Mouse (Mus musculus) liver, embryonic 13.5 days (tissue): ENCODE results near the gene Ankrd12. TPM values are rescaled to one million over a fixed set of nuclear protein-coding genes. Genes with fewer than 3 reads are reported as not detected.

Source experiments
- ATAC-seq: fragments of 200-750 bp; cut with Nextera tagmentation; 2 replicates; pipeline ENCODE4 v1.8.0; 2017; ENCODE audit warnings: low read depth, mild to moderate bottlenecking, moderate number of reproducible peaks, moderate library complexity
- DNase-seq: peaks from one replicate; pipeline ENCODE4 v3.0.0; 2022
- H3K27ac ChIP-seq: fragments of 300-500 bp; sonication (generic); 2 replicates; pipeline ENCODE4 v1.5.1; 2015; ENCODE audit warnings: moderate library complexity, mild to moderate bottlenecking, inconsistent platforms
- H3K27me3 ChIP-seq: fragments of 300-500 bp; sonication (generic); 2 replicates; pipeline ENCODE4 v1.6.1; 2015; ENCODE audit warnings: mild to moderate bottlenecking, inconsistent platforms
- H3K36me3 ChIP-seq: fragments of 300-500 bp; sonication (generic); 2 replicates; pipeline ENCODE4 v1.6.1; 2015; ENCODE audit warnings: mild to moderate bottlenecking, inconsistent platforms
- H3K4me1 ChIP-seq: fragments of 300-500 bp; sonication (generic); replicated peaks from 2 replicates; pipeline ENCODE4 v1.6.1; 2015; ENCODE audit warnings: inconsistent platforms
- H3K4me2 ChIP-seq: fragments of 300-500 bp; sonication (generic); 2 replicates; pipeline ENCODE4 v1.6.1; 2015; ENCODE audit warnings: inconsistent platforms, mild to moderate bottlenecking, moderate library complexity
- H3K4me3 ChIP-seq: fragments of 300-500 bp; sonication (generic); replicated peaks from 2 replicates; pipeline ENCODE4 v1.5.1; 2015; ENCODE audit warnings: mild to moderate bottlenecking, inconsistent platforms
- H3K9ac ChIP-seq: fragments of 300-500 bp; sonication (generic); 2 replicates; pipeline ENCODE4 v1.6.1; 2015; ENCODE audit warnings: mild to moderate bottlenecking, inconsistent platforms
- H3K9me3 ChIP-seq: fragments of 300-500 bp; sonication (generic); replicated peaks from 2 replicates; pipeline ENCODE4 v1.6.1; 2016; ENCODE audit warnings: inconsistent platforms
- WGBS: fragments of 180-500 bp; shearing (Covaris S2); methylation state at CpG from one replicate; pipeline ENCODE4 v1.1.7; 2015; ENCODE audit not compliant: insufficient replicate concordance; 5-methylcytosine and 5-hydroxymethylcytosine counted together
- polyA plus RNA-seq: library from polyadenylated mRNA; unstranded; fragments of >200 nt; fragmentation: Nextera tagmentation; extraction: Ambion mirVana; gene quantifications from 2 replicates; pipeline ENCODE4 v1.2.1, GENCODE M21; 2015

Ankrd12 gene
- polyA plus RNA-seq, 1 experiment from 2014 or later = 6.1 TPM

DNA sequence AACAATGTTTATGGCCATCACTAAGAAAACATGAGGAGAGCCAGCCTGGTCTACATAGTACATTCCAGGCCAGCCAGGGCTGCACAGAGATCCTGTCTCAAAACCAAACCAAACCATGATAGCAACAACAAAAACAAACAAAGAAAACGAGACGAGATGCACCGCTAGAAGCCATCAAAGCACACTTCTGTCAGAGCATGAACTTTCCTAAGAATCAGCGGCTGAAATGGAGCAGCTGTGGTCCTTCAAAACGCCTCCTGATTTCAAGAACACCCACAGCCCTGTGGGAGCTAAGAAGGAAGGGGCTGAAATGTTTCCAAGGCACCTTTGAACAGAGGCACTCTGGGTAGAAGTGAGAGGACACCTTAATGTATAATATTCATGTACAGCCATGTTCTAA is 152.7 kb downstream of the Ankrd12 start:
- H3K27me3 ChIP-seq = no peaks in the 10 kb centered on the region
- no peaks in the 10 kb centered on the region for H3K9me3 ChIP-seq
- 73% methylated on average over 5 of the region's 5 CpGs for WGBS
- DNase-seq (no peak), ATAC-seq (no peak)
- peaks cover 42% of the 10 kb centered on the region for H3K36me3 ChIP-seq
- peaks cover 13% of the 10 kb centered on the region for H3K4me1 ChIP-seq
- no peak overlapping the region for H3K9ac ChIP-seq
- H3K27ac ChIP-seq = no peak overlapping the region; the same call in 1 of the 2 replicates
- H3K4me3 ChIP-seq = no peak overlapping the region
- no peak overlapping the region for H3K4me2 ChIP-seq

DNA sequence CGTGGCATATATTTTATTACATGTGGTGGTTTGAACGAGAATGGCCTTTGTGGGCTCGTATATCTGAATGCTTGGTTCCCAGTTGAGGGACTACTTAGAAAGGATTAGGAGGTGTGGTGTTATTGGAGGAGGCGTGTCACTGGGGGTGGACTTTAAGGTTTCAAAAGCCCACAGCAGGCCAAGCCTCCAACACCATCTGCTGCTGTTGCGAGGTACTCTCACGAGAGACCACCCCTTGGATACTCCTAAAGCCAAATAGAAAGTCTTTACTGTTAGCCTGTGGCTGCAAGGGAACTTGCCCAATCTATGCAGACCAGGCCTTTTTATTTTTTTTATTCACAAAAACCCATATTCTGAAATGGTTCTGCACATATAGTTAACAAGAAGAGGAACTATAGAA is 154.9 kb downstream of the Ankrd12 start:
- DNase-seq = no peak
- H3K4me3 ChIP-seq = no peak overlapping the region
- no peak overlapping the region for H3K4me2 ChIP-seq
- H3K9ac ChIP-seq = no peak overlapping the region
- H3K9me3 ChIP-seq = no peaks in the 10 kb centered on the region
- H3K4me1 ChIP-seq = peaks cover 18% of the 10 kb centered on the region
- 79% methylated on average over 6 of the region's 6 CpGs for WGBS
- no peaks in the 10 kb centered on the region for H3K27me3 ChIP-seq
- H3K27ac ChIP-seq = no peak overlapping the region
- ATAC-seq = no peak
- peaks cover 37% of the 10 kb centered on the region for H3K36me3 ChIP-seq

DNA sequence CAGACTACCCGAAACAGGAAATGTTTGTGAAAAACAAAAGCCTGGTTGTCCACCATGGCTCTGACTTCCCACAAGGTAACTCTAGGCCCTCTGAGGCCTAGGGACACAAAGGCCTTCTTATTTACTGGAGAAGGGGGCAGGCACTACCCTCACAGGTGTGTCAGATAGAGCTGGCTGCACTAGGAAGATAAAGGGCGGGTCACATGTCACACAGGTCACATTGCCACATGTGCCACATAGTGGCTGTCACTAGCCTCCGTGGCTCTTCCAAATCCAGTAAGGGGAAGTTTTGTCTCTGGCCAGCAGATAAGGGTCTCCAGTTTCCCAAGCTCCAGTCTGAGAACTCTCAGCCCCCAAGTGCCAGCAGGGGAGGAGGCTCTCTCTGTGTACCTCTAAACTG is 157.7 kb downstream of the Ankrd12 start:
- ATAC-seq = peak; percentile 87
- Histone ChIP-seq H3K9ac (peak overlapping the region; percentile 42; the same call in 1 of the 2 replicates), H3K27me3 (no peaks in the 10 kb centered on the region), H3K4me3 (no peak overlapping the region), H3K27ac (peak overlapping the region; percentile 25; the same call in 1 of the 2 replicates), H3K4me2 (0 out of 2 replicates have a peak overlapping the region, but pooled peaks have one; percentile 11), H3K36me3 (peaks cover 18% of the 10 kb centered on the region), H3K9me3 (no peaks in the 10 kb centered on the region), H3K4me1 (peaks cover 18% of the 10 kb centered on the region)
- peak; percentile 55 for DNase-seq
- WGBS = 31% methylated on average over 3 of the region's 3 CpGs

DNA sequence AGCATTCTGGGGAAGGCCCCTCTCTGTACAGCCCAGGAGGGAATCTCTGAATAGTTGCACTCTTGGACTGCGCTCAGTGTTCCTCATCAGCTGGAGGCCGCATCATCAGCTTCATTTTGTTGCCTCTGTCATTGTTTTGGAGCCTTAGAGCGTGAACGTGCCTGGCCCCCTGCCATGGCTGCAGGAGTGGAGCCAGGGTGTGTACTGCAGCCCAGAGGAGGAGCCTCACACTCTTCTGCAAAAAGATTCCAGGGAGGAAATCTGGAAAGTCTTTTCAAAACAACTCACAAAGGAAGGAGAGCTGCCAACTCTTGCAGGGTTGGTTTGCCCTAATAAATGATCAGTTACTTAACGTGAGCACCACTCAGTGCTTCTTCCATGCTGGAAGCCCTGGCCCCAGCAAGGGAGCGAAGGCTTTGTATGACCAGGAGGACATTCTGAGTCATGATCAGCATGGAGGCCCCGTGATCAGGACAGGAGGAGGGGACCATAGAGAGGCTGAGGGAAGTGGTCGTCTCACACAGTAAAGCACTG is 160.7 kb downstream of the Ankrd12 start:
- H3K27ac ChIP-seq = no peak overlapping the region
- H3K9ac ChIP-seq = no peak overlapping the region
- H3K4me1 ChIP-seq = peaks cover 18% of the 10 kb centered on the region
- H3K4me2 ChIP-seq = no peak overlapping the region
- no peaks in the 10 kb centered on the region for H3K36me3 ChIP-seq
- H3K4me3 ChIP-seq = no peak overlapping the region
- DNase-seq = no peak
- H3K27me3 ChIP-seq = no peaks in the 10 kb centered on the region
- H3K9me3 ChIP-seq = no peaks in the 10 kb centered on the region
- 61% methylated on average over 8 of the region's 8 CpGs for WGBS
- ATAC-seq = no peak

Other genes with a start within 250 kb of the Ankrd12 start
- 47.2 and 53.3 TPM in 2 replicates for gene Ralbp1, start 191.3 kb downstream of the Ankrd12 start, polyA plus RNA-seq
- gene Twsg1, start 125.9 kb downstream of the Ankrd12 start, polyA plus RNA-seq = 16.2 and 20.3 TPM in 2 replicates
- 246 and 248 TPM in 2 replicates for gene Ndufv2, start 24.5 kb upstream of the Ankrd12 start, polyA plus RNA-seq
- 18.6 and 19.0 TPM in 2 replicates for gene Washc1, start 34.5 kb upstream of the Ankrd12 start, polyA plus RNA-seq
- gene Ddx11, start 46.4 kb upstream of the Ankrd12 start, polyA plus RNA-seq = 8.6 and 9.9 TPM in 2 replicates